Mouse (Mus musculus) bone marrow macrophage, adult 2 months (primary cell): ENCODE data around the gene Rheb.

Experiments
- CTCF ChIP-seq: IDR thresholded peaks from 2 replicates; pipeline ENCODE4 v1.5.1; 2012; ENCODE audit warnings: low read depth, mild to moderate bottlenecking, low read length, moderate library complexity
- POLR2A ChIP-seq: IDR thresholded peaks from 2 replicates; pipeline ENCODE4 v1.6.1; 2012; ENCODE audit warnings: mild to moderate bottlenecking, low read depth, low read length, borderline replicate concordance

DNA sequence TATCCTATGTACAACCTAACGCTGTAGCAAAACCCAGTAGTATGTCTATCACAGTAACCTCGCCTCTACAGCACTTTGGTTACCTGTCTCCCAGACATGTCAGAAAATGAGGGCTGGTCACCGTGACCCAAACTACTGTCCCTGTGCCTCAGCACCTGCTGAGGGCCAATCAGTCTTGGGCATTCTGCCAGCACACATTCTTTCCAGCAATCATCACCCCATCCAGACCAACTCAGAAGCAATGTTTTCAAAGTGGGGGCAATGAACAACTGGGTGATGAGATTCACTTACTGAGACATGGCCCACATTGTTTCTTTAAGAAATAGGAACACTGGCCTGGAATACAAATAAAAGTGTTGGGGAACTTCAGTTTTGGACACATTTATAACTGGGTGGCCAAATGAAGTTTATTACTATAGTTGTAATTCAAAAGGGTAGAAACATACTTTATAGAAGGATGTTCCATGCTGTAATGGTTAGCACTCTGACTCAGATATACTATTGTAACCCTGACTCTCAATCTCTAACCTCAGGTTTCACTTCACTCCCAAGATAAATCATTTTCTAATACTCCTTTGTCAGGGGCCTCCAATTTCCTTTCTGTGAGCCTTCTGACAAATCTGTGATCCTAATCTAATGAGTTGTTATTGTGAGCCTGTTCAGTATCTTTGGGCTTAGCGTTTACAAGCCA is 16.9 kb downstream of the Rheb start:
- no peak for TF ChIP-seq CTCF
- TF ChIP-seq POLR2A, result no peak
